Mouse (Mus musculus) urinary bladder, postnatal 25 days (tissue): ENCODE results near the gene Abcc4.

Experiments
- DNase-seq: peaks from one replicate; pipeline ENCODE4 v3.0.0; 2022; ENCODE audit warnings: low spot score

Abcc4 gene

DNA sequence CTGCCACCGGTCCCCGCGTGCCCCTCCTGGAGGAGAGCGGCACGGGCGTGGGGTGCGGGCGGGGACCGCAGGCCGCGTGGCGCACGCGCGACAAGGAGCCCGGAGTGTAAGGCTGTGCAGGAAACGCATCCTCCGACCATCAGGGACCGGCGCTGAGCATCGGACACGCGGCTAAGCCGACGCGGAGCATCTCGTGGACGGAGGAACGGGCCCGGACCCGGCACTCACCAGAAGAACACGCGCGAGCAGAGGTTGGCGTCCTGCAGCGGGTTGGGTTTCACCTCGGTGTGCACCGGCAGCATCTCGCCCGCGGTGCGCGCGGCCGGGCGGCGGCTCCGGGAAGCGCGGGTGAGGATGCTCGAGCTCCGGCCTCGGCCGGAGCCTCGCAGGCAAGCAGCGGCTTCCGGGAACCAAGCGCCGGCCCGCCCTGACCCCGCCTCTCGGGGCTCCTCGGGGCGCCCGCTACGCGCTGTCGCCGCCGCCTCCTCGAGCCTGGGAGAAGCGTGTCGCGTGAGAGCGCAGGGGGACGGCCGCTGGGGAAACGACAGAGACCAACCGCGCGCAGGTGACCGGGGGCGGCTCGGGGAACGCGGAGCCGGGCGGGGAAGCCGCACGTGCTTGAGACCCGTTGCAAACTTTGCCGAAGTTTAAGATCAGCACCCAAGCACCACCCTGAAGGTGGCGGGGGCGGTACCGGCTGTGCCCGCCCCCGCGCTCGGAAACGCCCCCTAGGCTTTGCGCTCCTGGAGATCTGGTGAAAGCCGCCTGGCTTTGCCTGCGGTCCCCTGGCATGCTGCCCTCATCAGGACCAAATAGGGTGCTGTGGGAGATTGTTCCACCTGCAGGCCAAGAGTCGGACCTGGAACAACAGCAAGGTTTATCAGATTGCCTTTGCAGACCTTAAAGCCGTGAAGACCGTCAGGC lies at the start of gene Abcc4:
Abcc4 (minus strand) TSS at position 412 of the 924 bp plus-strand sequence.
- peak; percentile 73 for DNase-seq

DNA sequence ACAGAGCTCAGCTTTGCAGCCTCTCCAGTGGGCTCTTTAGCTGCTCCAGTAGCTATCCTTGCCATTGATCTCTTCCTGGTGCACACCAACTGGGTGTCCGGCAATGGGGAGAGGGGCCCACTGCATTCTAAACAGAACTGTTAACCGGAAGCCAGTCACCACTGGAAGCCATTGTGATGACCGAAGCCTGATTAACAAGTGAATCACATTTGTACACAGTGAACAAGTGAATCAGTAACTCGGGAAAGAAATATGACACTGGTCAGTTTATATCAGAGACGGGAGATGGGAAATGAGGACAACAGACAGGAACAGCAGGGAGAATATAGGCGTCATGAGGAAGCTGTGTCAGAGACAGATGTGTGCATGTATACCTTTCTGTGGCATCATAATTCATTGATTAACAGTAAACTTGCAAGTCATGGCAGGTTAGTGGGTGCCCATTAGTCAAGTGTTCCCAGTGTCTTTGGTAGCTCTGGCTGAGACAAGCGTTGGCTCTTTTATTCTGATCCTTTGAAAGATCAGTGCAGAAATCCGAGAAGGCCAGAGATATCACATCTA lies 45.3 kb upstream of the Abcc4 start:
- no peak for DNase-seq

DNA sequence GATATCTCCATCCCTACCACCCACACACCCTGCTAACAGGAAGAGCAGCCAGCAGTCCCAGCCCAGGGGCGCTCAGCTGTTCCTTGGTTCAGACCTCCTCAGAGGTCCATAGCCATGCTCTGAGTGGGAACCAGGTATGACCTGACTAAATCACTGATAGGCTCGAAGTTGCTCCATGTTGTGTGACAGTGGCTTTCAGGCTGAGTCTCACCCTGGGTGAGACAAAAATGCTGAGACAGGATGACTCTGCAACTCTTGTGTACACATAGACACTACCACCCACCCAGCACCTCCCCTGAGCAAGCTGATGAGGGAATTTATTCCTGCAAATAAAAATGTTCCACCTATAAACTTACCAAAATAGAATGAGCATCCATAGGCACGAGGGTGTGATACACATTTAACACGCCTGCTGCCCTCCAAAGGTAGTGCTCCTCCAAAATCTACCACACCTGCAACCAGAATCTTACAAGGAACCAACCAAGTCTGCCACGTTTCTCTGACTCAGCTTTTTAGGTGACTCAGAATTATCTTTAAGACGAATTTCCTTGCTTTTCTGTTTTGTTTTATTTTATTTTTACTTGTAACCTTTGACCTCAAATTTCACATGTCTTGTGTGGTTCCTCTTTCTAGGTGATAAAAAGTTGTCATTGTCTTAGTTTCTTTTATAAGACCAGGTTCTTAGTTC lies 44.6 kb upstream of the Abcc4 start:
- no peak for DNase-seq

DNA sequence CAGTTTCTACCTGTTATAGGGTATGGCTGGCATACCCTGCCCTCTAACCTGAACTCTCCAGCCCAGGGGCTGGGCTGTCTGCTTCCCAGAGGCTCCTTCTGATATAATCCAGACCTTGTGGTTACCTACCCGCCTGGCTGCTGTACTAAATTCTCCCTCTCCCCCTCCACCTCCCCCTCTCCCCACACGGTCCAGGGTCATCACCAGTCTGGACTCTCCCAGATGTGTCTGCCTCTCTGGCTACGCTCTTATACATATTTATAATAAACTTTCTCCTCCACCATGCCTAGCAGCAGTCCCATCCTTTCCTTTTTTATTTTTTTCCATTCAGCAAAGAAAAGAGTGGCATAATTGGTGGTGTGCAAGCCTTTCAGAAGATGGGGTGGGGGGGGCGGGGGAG lies 43.7 kb upstream of the Abcc4 start:
- DNase-seq: no peak

DNA sequence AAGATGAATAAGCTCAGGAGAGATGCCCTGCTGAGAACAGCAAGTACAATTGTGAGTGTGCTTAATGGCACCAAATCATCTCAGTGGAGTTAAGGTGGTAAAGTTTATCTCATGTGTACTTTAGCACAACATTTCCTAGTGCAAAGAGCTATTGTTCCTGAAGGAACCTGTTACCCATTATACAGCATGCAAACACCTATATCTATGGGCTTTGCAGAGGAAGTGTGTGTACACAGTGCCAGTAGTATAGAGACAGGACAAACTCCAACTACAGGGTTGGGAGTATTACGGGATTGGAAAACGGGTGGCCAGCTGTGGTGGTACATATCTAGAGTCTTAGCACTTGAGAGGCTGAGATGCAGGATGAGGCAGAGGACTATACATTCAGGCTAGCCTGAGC lies 43.0 kb upstream of the Abcc4 start:
- no peak for DNase-seq

DNA sequence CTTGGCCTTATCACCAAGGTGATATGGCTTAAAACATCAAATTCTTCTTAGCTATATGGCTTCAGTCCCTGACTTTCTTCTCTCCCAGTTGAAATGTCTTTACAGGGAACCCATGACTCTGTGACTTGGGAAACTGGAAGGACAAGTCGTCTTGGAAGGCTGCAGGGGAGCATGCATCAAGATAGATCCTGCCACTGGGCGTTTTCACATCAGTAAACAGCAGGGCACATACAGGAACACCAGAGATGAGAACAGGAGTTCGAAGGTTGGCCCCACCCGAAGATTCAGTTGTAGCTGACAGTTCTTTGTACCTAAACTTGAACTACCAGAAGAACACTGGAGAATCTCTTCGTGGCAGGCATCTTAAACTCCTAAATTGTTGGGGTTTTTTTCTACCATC lies 36.8 kb upstream of the Abcc4 start:
- DNase-seq: no peak

DNA sequence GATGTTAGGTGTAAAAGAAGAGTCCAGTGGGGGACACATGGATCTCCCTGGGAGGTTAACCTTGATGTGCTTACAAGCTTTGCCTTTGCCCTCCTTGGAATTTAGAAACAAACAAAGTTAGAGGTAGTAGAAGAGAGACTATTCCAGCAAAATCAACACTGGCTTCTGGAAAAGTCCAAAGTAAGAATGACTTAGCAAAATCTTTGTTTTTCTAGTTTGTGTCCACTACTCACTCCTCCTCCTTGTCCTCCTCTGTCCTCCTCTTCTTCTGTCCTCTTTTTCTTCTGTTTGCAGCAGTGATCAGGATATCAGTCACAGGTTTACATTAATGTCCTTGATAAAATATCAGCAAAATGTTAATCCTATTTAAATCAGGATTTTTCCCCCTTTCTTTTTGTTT lies 35.8 kb upstream of the Abcc4 start:
- no peak for DNase-seq

DNA sequence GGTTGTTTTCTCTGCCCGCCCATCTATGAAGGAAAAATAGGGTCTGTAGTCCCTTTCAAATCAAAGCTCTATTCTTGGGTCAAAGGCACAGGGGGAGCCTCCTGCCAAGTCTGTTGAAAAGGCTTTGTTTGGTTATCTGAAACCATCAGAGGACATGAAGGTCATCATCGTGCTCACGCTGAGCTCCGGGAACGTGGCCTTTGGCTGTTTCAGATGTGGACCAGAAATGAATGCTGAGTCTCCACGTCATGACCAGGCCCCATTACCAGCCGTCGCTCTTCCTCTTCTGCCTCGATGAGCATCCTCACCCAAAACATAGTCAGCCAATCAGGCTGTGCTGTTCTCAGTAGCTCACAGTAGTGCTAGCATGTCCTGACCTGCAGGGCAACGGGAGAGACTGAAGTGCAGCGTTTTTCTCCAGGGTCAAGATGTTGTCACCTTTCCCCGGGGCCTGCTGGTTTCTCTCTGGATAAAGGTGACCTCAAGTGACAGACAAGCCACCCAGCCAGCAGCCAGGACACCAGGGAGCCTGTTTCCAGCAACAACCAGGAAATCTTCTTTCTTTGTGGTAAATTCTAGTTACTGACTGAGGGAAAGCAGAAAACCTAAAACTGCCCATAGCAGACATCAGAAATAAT lies 31.4 kb upstream of the Abcc4 start:
- no peak for DNase-seq

DNA sequence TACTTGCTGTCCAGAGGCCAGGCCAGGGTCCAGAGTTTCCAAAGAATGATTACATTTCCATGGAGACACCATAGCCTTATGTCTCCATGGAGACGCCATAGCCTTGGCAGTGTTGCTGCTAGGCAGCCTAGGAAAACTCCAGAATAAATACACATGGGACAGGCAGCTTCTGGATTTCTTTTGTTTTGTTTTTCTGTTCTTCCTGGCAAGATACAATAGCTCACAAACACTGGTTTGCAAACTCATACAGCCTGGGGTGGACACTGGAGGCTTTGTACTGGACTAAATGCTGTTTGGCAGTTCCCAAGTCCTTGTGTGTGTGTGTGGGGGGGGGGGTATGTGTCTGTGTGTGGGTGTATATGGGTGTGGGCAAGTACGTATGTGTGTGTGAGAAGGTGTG lies 29.1 kb upstream of the Abcc4 start:
- DNase-seq: no peak

DNA sequence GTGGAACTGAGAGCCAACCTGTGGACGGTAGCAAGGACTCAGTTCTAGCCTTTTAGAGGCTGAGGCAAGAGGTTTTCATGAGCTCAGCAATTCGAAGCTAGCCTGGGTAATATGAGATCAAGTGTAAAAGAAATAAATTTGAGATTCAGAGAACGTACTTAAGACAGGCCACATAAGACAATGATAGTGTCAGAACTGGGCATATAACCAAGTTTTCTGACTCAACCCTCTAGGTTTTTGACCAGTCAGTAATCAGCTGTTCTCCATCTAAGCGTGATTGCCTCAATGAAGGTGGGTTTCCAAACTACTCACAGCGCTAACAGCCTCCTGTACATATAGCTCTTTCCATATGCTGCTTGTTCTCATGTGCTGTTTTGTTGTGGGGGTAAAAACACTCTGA lies 27.1 kb upstream of the Abcc4 start:
- DNase-seq: no peak

DNA sequence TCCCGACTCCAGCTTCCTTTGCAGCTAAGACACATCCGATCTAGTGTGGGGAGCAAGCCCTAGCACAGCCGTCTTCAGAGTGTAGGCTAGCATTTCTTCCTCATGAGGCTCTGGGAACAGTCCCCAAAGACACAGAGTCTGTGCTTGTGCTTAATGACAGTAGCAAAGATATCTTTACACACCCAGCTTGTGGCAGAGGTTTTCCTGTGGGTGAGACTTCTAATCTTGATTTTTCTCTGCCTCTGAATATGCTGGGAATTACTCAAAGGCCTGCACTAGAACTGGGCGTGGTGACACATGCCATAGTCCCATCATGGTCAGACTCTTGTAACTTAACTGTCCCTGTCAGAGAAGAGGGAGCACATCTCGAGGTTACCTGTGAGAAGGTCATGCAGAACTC lies 24.6 kb upstream of the Abcc4 start:
- no peak for DNase-seq

DNA sequence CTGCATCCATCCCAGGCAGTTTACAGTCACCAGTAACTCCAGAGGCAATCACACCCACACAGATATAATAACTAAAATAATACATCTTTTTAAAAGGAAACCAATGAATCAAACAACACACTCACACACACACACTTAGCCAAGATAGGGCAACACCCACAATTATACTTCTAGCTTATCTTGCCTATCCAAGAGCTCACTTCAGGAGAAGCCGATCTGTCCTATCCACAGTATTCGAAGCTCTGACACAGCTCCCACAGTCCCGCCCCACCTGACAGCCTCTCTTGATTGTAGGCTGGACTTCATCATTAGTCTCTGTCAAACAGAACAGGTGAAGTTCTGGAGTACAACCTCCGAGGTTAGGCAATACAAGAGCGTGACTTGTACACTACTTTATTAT lies 19.4 kb upstream of the Abcc4 start:
- DNase-seq: no peak

DNA sequence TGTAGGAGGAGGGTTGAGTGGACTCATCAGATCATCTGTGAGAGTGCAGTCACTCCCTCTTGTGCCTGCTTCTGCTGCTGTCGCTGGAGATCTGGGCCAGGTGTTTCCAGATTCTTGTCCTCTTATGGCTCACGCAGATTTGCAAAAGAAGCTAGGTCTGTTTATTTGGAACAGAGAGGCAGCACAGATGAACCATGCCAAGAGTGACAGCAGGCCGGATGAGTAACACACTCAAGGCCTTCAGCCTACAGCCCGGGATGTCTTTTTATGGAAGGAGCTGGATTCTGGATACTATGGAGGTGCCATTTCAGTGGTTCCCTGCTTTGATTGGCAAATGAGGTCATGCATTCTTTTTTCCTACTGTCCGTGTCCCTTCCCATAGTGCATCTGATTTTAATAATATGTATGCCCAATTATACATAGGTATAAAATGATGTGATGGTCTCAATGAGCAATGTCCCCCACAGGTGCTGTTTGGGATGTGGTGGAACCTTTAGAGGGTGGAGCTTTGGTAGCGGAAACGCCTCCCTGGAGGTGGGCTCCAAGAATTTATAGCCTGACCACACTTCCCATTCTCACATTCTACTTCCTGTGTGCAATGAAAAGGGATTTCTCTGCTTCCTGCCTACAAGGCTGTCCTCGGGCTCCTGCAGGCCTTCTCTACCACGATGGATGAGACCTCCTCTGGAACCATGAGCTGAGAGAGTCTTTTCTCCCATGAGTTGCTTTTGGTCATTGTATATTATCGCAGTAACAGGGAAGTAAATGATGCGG lies 18.1 kb upstream of the Abcc4 start:
- DNase-seq: no peak

DNA sequence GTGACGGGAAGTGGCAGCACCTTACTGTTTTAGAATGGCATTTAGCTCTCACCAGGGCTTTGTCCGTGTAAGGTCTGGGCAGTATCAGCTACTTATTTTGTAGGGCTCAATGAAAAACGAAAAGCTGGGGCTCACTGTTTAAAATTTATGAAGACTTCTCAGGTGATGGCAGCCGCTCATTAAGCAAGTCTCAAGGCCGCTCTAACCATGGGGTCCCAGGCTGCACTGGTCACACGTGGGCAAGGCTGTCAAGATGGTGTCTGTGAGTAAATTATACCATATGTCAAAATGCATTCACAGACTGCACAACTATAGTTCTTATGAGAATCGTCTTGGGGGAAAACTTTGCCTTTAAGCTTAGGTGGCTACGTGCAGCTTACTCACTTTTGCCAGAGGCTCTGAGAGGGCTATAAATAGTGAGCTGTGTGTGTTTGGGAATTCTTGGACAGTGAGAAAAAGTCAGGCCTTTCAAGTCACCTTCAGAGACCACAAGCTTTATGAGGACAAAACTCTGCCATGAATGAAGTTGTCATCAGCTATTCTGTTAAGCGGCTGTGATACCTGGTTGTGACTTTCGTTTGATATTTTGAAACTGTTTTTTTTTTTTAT lies 13.7 kb upstream of the Abcc4 start:
- no peak for DNase-seq

DNA sequence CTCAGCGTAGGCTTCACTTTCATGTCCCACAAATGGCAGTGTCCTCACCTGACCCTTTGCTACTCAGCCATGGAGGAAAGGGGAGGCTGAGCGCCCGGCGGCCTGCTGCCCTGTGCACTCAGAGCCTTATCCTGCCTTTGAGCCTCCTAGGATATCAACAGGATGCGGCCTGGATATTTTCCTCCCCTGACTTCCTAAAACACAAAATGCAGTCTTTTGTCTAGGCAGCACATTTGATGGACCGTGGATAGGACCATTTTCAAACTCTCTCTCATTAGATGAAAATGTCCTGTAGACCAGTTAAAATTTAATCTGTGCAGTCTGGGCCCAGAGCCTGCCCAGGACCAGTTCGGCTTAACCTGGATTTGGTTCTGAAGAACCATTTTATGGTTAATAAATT lies 12.6 kb upstream of the Abcc4 start:
- DNase-seq: no peak

DNA sequence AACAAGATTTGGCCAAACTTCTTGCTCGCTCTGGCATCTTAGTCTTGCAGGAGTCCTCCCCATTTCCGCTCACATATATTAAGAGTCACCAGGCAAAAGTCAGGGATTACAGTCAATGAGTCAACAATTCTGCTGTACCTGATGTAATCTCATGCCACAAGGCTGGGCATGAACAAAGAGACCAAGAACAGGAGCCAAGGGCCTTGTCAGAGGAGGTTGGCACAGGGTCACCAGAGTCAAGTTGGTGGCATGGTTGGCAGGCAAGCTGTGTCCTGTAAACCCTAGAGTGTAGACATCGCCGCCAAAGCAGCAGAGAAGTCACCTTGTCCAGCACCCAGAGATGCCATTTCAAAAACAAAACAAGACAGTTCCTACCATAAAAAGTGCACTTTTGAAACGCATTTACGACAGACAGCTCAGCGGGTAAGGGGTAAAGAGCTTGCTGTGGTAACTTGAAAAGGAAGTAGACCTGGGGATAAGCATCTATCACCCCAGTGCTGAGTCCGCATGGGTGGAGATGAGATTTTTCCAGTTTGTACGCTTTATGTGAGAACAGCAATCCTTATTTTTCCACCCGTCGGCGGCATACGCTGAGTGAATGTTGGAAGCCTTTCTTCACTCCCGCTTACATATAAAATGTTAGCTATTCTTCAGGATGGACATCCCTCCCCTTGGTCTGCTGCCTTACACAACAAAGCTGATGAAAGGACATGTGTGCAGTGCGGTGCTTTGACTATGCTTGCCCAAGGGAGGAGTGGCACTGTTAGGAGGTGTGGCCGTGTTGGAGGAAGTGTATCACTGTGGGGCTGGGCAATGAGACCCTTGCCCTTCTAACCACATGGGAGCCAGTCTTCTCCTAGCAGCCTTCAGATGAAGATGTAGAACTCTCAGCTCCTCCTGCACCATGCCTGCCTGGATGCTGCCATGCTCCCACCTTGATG lies 10.6 kb upstream of the Abcc4 start:
- no peak for DNase-seq

DNA sequence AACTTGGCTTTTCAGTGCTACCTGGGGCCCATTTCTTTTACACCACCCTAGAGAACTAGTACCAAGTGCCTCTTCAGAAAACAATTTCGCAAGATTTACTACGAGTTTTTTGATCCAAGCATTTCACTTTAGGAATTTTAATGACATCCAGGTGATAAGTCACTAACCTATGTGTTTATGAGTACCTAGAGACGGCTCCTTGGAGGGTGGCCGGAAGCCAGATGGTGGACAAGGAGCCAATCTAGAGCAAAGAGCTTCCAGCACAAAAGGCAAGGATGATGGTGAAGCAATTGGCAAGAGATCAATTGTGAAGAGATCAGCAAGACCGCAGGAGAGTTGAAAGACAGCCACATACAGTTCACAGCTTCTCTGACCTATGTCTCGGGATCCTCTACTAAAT lies 8.7 kb upstream of the Abcc4 start:
- DNase-seq: no peak

DNA sequence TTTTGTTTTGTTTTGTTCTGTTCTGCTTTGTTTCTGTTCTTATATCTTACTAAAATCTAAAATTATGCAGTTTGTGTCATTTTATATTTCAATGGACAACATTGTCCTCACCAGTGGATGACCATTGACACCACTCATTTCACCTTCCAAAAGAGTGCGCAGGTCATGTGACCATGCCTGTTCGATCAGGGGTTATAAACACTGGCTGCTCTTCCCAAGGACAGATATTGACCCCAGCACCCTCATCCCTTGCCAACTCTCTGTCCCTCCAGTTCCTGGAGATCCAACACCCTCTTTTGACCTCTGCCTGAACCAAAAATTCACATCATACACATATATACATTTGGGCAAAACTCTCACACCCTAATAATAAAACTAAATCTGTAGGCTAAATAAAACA lies 8.3 kb upstream of the Abcc4 start:
- no peak for DNase-seq

DNA sequence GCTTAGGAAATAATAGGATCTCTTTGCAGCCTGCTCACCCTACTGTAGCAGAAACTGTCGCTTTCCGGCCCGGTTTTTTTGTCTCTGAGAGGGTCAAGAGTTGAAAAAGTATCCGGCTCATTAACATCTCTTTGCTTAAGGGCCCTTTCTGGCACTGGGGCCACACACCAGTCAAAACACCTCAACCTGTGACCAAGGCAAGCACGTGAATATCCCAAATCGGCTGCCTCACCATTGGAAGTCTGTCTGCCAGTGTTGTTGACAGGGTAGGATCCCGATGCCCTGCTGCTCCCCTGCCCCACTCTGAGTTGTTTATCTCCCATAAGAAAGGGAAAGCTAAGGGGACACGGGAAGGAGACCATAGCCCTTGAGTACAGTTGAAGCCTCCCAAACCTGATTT lies 7.8 kb upstream of the Abcc4 start:
- DNase-seq: no peak

DNA sequence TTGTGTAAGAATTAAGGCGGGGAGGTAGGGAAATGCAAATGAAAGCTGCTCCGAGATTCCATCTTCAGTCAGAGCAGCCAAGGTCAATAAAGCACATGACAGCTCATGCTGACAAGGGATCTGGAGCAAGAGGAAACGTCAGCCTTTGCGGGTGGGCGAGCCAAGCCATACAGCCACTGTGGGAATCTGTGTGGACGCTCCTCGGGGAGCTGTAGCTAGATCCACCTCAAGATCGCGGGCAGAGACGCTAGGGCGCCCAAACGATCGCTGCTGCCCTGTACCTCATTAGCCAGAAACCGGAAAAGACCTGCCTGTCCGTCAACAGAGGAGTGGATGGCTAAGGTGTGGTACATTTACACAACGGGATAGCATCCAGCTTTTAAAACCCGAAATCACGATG lies 7.4 kb upstream of the Abcc4 start:
- no peak for DNase-seq
